Mouse (Mus musculus): ENCODE data around the gene Svep1.

The Svep1 gene

GRCm38 (mm10) chr4:58077950-58078349 lies 128.7 kb downstream of the Svep1 start:
- peak; percentile 14 for DNase-seq

GRCm38 (mm10) chr4:58077536-58077935 lies 129.1 kb downstream of the Svep1 start:
- DNase-seq: no peak

GRCm38 (mm10) chr4:58072888-58073287 lies 133.8 kb downstream of the Svep1 start:
- DNase-seq: no peak

GRCm38 (mm10) chr4:58068886-58069285 lies 137.8 kb downstream of the Svep1 start:
- no peak for DNase-seq

- no peak for DNase-seq
Measured at GRCm38 (mm10) chr4:58064721-58065120, 141.9 kb downstream of the Svep1 start.

GRCm38 (mm10) chr4:58062933-58063332 lies 143.7 kb downstream of the Svep1 start:
- no peak for DNase-seq

- no peak for DNase-seq
Measured at GRCm38 (mm10) chr4:58055653-58056052, 151.0 kb downstream of the Svep1 start.

- DNase-seq: no peak
Measured at GRCm38 (mm10) chr4:58054441-58054840, 152.2 kb downstream of the Svep1 start.

- DNase-seq: no peak
Measured at GRCm38 (mm10) chr4:58050746-58051145, 155.9 kb downstream of the Svep1 start.

- DNase-seq: no peak
Measured at GRCm38 (mm10) chr4:58050276-58050675, 156.4 kb downstream of the Svep1 start.

- DNase-seq: no peak
Measured at GRCm38 (mm10) chr4:58044833-58045232, 161.8 kb downstream of the Svep1 start.

GRCm38 (mm10) chr4:58044356-58044755 lies 162.3 kb downstream of the Svep1 start:
- DNase-seq: no peak

- no peak for DNase-seq
Measured at GRCm38 (mm10) chr4:58040093-58040492, 166.6 kb downstream of the Svep1 start.

- DNase-seq: no peak
Measured at GRCm38 (mm10) chr4:58037096-58037705, 169.5 kb downstream of the Svep1 start.

GRCm38 (mm10) chr4:58034663-58035062 lies 172.0 kb downstream of the Svep1 start:
- DNase-seq: no peak

- no peak for DNase-seq
Measured at GRCm38 (mm10) chr4:58032714-58033113, 173.9 kb downstream of the Svep1 start.

GRCm38 (mm10) chr4:58009024-58009423 lies 197.6 kb downstream of the Svep1 start, which contains the start of gene Txndc8:
Gene Txndc8, minus strand, starts transcription at chr4:58009124.
- DNase-seq: no peak

GRCm38 (mm10) chr4:58003501-58003900 lies 203.2 kb downstream of the Svep1 start:
- no peak for DNase-seq
